Mouse (Mus musculus) heart, postnatal 4 days (tissue): ENCODE results near the gene Ywhag. TPM values are rescaled to one million over a fixed set of nuclear protein-coding genes. Genes with fewer than 3 reads are reported as not detected.

ENCODE experiments used
- DNase-seq: peaks from one replicate; pipeline ENCODE4 v3.0.0; 2021
- total RNA-seq, 2 experiments: library from RNA; stranded (reverse); gene quantifications; 2 replicates each; pipeline ENCODE4 v1.2.3; 2021

Ywhag gene
- total RNA-seq, 2 experiments from 2014 or later = 285 to 292 TPM

DNA sequence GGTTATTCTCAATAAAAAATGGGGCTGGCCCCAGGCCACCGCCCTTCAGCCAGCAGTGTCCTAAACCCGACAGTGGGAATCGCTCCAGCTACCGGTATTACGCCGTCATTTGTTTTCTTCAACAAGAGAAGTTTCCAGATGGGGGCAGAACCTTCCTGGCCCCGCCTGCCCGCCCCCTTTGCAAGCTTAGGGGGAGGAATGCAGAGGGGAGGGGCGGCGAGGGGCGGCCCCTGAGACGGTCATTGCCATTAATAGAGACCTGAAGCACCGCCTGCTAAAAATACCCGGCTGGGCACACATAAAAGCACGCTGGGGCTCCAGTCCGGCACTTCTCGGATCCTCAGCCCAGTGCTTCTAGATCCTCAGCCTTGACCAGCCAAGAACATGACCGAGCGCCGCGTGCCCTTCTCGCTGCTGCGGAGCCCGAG lies 46.7 kb downstream of the Ywhag start, which contains the start of gene Hspb1:
Gene Hspb1 (plus strand): TSS at position 245 of the 428 bp plus-strand sequence.
- DNase-seq = peak; percentile 92

- no peak for DNase-seq
These were observed 49.8 kb downstream of the Ywhag start for GRCm38 (mm10) chr5:135884641-135885040.

DNA sequence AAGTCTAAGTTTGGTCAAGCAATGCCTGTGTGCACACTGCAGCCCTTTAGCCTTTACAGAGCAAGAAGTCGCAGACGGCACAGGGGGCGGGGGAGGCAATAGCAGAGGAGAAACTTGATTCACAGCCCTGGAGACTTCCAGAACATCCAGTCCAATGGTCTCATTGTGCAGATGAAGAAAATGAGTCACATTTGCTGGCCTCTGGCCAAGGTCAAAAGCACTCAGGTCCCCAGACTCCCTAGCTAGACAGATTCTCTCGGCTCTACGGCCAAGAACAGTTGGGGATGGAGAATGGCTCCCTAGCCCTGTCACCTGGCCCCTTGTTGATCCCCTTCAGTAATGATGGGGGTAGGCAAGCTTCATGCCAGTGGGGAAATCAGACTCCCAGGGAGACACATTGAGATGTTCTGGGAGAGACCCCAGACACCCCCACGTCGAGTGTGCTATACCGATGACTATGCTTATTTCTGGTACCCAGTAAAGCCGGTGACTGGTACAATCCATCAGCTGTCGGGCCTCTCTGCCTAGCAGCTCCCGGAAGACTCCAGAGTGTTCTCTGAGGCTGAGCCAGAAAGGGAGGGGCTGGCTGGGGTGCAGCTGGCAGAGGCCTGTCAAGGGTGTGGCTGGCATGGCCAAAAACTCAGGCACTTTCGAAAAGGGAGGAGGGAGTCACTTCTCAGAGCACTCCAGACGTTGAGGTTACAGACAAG lies 54.8 kb downstream of the Ywhag start:
- peak; percentile 86 for DNase-seq

- peak; percentile 65 for DNase-seq
These were observed 56.6 kb downstream of the Ywhag start for GRCm38 (mm10) chr5:135877831-135878231.

DNA sequence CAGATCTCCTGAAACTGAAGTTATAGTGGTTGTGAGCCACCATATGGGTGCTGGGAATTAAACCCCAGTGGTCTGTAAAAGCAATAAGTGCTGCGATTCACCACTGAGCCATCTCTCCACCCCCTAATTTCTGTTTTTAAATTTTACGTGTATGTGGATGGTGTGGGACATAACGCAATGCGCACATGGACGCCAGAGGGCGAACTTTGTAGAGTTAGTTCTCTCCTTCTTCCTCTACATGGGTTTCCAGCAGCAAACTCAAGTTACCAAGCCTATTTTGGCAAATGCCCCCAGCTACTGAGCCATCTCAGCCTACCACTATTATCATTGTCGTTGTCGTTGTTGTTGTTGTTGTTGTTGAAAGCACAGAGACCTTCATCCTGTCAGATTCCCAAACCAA lies 57.2 kb downstream of the Ywhag start:
- DNase-seq = peak; percentile 78

- DNase-seq = no peak
These were observed 60.7 kb downstream of the Ywhag start for GRCm38 (mm10) chr5:135873753-135874152.

- DNase-seq = no peak
These were observed 61.4 kb downstream of the Ywhag start for GRCm38 (mm10) chr5:135872996-135873395.

DNA sequence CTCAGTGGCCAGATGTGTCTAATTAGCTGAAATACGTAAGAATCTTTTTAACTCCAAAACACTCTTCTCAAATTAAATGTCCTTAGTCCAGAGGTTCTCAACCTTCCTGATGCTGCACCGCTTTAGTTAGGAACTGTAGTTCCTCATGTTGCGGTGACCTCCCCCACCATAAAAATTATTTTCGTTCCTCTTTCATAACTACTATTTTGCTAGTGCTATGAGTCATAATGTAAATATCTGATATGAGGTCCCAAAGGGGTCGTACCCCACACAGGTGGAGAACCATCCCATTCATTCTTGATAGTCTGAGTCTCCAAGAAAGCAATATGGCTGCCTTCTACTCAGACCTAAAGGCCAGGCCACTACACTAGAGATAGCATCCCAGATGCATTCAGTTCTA lies 63.9 kb downstream of the Ywhag start:
- no peak for DNase-seq

GRCm38 (mm10) chr5:135869661-135870423 lies 64.6 kb downstream of the Ywhag start:
- no peak for DNase-seq

DNA sequence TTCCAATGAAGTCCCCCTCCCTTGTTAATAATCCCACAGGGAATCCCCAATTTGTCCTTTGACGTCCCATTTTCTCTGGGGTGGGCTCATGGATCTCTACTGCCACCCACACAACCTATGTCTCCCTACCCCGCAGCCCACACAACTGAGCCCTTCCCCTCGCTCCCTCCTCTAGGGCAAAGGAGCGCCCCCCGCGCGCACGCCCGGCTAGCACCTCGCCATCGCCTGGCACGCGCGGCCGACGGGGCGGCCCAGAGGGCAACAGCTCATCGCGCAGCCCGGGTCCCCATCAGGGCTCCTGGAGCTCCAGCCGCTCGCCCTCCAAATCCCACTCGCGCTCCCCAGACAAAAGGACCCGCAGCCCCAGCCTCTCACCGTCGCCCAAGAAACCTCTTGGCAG lies 65.8 kb downstream of the Ywhag start:
- no peak for DNase-seq

GRCm38 (mm10) chr5:135867637-135868593 lies 66.5 kb downstream of the Ywhag start:
- peak; percentile 36 for DNase-seq

DNA sequence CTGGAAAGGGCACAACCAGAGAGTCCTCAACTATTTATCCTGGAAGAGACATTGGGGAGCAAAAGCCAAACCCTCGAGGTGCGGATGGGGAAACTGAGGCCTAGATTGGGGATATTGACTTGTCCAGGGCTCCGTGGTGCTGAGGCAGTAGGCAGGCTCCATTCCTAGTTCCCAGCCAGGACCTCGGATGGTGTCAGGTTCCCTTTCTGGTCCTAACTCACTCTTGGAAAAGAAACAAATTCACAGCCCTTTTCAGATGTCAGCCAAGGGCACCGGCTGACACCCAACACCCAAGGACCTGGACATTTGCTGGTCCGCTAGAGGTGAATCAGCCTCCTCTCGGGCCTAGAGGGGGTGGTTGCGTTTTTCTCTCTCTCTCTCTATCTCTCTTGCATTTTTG lies 67.8 kb downstream of the Ywhag start:
- no peak for DNase-seq

Other genes starting within 250 kb of the Ywhag start
- gene Tmem120a, start 190.2 kb downstream of the Ywhag start, total RNA-seq = 10 to 100 TPM; 14.4 to 16.7 TPM
- not detected for gene Styxl1, start 156.2 kb downstream of the Ywhag start, total RNA-seq
- 1,000 to 10,000 TPM; 1,387 to 1,444 TPM for gene Mdh2, start 156.1 kb downstream of the Ywhag start, total RNA-seq
- under 1 TPM; 0.12 to 0.20 TPM for gene Srrm3, start 127.7 kb downstream of the Ywhag start, total RNA-seq
- 100 to 1,000 TPM; 397 to 401 TPM for gene Hspb1, start 46.7 kb downstream of the Ywhag start, total RNA-seq
- gene Ssc4d, start 39.9 kb upstream of the Ywhag start, total RNA-seq = under 1 TPM; 0.36 to 0.69 TPM
- not detected for gene Zp3, start 45.5 kb upstream of the Ywhag start, total RNA-seq
- gene Dtx2, start 60.2 kb upstream of the Ywhag start, total RNA-seq = 10 to 100 TPM in 1 of 2 experiments, 1 to 10 TPM in 1; 9.7 to 10.7 TPM
- gene Upk3b, start 103.9 kb upstream of the Ywhag start, total RNA-seq = 10 to 100 TPM; 25.8 to 30.7 TPM
- not detected for gene Upk3bl, start 119.9 kb upstream of the Ywhag start, total RNA-seq
- gene Rasa4, start 149.3 kb upstream of the Ywhag start, total RNA-seq = 1 to 10 TPM; 2.1 to 2.4 TPM
- gene Polr2j, start 182.0 kb upstream of the Ywhag start, total RNA-seq = 10 to 100 TPM; 63.4 to 67.3 TPM
- 1 to 10 TPM; 7.9 to 9.5 TPM for gene Lrwd1, start 201.5 kb upstream of the Ywhag start, total RNA-seq
- gene Alkbh4, start 201.5 kb upstream of the Ywhag start, total RNA-seq = 1 to 10 TPM; 6.5 to 7.4 TPM
- gene Orai2, start 236.1 kb upstream of the Ywhag start, total RNA-seq = 1 to 10 TPM; 2.0 to 3.3 TPM